Mouse (Mus musculus) thymus, postnatal 0 days (tissue): Measurements from ENCODE around the gene Cdca7. TPM values are rescaled to one million over a fixed set of nuclear protein-coding genes. Genes with fewer than 3 reads are reported as not detected.
A peak's percentile ranks its signal among the peaks of the same experiment; 100 is the strongest.

Experiments
- DNase-seq: peaks from one replicate; pipeline ENCODE4 v3.0.0-alpha.2; 2015; ENCODE audit warnings: low spot score
- polyA plus RNA-seq: library from polyadenylated mRNA; unstranded; fragments of >200 nt; fragmentation: Nextera tagmentation; extraction: Ambion mirVana; gene quantifications from 2 replicates; pipeline ENCODE4 v1.2.1, GENCODE M21; 2015

Gene Cdca7
- polyA plus RNA-seq, 1 experiment from 2014 or later, result 379 TPM

DNA sequence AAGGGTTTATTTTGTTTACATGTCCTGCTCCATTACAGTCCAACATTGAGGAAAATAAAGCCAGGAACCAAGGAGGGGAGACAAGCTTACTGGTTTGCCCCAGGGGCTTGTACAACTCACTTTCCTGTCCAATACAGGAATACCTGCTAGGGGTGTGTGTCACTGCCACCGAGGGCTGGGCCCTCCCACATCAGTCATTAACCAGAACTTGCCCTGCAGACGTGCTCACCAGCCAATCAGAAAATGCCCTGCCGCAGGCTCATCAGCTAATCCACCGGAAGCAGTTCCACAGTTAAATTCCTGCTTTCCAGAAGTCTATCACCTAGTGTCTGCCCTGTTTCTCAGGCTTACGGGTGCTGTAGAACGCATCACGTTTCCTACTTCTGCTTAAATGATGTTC, 15.7 kb downstream of the Cdca7 start:
- DNase-seq, result no peak

DNA sequence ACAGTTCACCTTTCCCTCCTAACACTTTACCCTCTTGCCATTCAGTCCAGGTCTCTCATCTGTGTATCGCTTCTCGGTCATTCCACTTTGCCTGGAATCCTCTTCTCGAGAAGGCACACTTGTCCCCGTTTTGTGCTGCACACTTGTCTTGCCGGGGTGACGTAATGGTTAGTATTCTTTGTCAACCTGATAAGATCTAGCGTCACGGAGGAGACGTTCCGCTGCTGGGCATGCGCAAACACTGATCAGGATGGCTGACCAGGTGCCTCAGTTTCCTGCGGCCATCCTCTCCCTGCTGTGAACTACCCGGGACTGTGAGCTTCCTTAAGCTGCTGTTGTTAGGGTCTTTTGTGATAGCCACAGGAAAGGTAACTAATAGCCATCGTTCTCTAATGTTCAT, 17.1 kb downstream of the Cdca7 start:
- DNase-seq, result peak; percentile 51

DNA sequence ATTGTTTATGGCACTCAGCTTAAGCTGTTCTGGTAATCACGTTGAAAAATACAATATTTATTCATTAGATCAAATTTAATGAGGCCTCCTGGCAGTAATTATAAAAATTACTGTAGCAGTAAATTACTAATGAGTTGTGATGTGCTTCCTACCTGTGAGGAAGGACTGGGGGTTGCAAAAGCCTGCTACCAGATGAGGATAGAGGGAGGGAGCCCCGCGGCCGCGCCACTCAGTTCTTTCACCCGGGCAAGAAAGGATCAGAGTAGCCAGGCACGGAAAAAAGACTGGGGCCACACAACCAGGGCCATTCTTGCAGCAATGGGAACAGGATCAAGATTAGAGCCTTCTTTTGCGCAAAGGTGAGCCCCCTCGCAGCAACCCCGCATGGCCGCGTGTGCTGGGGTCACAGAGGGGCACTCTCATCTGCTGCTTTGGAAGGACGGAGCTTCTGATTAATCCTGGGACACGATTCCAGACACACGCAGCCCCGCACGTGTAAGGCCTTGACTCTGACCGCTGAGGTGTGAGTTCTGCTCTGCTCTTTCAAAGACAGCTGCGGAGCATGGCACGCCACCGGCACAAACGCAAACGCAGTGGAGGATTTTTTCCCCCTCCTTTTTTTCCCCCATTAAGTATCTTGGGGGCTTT, 23.2 kb downstream of the Cdca7 start:
- no peak for DNase-seq

DNA sequence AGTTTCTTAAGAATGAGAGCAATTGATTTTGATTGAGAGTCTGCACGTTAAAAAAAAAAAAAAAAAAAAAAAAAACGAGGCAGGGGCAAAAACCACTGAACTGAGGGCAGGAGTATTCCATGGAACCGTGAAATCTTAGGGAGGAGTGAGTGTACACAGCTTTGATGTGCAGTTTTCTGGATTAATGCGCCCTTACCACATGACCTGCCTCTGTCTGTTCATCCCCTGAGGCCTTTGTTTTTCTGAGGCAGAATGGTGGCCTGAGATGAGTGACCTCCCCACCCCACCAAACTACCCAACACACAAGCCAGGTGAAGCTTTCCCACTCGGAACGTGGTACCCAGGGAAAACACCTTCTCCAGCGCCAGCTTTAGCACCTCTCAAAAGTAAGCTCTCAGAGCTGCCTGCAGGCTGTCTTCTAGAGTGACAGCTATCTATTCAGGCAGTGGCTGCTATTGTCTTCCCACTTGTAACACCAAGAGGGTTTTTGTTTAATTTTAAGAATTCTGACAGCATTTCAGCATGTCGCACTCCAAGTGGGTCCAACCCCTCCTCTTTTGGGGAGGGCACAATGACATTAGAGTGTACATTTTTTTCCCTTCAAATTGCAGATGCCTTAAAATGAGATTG, 23.9 kb downstream of the Cdca7 start:
- DNase-seq, result no peak

DNA sequence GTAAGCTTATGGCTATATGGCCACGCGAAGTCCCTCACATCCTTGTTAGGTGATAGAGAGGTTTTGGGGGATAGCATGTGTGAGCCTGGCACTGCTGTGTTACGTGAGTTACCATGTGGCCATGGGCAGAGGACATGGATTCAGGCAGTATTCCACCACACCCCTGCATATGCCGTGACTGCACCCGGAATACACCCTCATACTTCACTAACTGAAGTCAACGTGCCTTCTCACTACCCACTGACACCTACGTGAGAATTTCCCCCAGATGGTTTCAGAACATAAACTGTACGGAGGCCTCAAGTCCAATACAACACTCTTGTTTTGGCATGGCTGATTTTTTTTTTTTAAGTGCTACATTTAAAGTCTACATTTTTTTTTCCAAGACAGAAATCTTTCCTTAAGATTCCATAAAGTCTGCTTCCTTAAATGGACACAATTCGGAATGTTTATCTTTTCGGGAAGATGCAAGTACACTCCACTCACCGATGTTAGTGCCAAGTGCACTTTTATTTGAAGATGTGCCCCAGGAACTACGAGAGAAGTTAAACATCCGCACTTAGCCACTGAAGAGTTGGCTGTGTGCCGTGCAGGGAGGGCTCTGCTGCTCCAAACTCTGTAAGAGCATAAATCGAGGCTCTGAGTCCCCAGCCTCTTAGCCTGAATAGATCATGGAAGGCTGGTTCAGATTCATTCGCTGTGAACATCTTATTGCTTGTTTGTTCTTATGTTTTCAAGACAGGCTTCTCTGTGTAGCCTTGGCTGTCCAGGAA, 26.3 kb downstream of the Cdca7 start:
- DNase-seq, result no peak

DNA sequence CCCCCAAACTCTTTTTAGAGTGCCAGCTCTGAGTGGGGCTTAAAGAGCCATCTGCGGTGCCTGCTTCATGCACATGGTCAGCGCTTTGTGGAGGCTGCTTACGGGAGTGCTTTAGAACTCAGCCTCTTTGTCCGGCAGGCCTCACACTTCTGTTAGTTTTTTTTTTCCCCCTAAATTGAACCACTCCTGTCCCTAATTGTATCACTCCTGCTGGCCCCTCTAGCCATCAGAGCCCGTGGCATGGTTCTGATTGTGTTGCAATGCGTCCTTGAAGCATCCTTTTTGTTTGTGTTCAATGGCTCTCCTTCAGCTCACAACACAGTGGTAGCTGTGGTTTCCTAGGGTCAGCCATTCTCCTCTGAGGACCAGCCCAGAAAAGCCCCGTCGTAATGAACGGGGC, 27.7 kb downstream of the Cdca7 start:
- no peak for DNase-seq

DNA sequence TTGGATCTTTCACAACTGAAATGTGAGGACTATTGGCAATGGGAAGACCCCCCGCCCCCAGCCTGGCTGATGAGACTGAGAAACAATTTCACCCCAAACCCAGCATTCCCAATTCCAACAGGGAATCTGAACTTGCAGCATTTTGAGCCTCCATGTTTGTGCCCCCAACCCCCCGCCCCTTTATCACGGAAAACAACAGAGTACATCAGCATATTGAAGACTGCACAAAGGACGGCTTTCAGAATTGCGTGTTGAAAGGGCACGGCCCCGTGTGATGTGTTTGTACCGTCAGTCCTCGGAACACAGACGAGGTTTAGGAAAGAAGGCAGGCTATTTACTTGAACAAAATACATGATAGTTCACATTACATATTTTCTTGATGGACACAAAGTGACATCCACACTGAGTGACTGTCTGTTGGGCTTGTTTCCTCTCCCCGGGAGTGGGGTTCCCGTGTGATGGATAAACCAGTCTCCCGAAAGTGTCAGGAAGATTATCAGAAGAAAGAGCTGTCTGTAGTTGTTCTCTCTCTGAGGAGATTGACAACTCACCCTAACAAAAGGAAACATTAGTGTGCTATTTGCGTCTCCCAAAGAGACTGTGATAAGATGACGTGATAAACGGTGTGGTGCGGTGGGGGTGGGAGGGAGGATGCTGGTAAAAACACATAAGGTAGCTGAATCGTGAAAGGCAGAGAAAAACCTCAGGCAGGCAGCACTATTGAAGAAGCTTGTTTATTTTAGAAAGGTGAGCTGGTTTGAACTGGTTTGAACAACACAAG, 32.1 kb downstream of the Cdca7 start:
- DNase-seq, result peak; percentile 24

DNA sequence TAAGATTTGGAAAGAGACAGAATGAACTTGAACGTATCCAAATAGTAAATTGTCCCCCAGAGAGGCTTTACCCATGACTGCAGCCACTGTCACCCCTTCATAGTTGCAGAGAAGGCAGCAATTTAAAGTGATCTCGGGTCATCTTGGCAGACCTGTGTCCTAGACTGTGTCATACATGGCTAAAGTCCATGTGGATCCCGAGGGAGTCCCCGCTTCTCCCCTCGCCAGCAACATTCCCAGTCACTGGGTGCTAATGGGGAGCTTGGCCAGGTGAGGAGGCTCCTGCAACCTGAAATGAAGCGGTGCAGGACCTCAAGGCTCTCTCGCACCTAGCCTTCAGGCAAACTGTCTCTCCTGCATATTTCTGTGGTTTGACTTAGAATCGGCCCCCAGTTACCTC, 32.9 kb downstream of the Cdca7 start:
- DNase-seq, result no peak

DNA sequence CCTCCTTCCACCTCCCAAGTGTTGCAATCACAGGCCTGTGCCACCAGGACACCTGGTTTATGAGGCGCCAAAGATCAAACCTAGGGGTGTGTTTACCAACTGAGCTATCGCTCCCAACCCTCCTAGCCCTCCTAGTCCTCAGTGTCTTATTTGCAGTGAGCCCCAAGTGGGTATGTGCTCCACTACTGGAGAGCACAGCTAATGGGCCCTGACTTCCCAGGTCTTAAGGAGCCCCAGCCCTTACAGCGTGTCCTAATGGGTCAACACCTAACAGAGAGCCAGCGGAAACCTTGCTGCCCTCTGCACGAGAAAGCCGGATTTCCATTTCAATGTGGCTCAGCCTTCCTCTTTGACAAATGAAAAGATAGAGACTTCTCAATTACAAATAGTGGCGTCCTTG, 39.6 kb downstream of the Cdca7 start:
- DNase-seq, result no peak

DNA sequence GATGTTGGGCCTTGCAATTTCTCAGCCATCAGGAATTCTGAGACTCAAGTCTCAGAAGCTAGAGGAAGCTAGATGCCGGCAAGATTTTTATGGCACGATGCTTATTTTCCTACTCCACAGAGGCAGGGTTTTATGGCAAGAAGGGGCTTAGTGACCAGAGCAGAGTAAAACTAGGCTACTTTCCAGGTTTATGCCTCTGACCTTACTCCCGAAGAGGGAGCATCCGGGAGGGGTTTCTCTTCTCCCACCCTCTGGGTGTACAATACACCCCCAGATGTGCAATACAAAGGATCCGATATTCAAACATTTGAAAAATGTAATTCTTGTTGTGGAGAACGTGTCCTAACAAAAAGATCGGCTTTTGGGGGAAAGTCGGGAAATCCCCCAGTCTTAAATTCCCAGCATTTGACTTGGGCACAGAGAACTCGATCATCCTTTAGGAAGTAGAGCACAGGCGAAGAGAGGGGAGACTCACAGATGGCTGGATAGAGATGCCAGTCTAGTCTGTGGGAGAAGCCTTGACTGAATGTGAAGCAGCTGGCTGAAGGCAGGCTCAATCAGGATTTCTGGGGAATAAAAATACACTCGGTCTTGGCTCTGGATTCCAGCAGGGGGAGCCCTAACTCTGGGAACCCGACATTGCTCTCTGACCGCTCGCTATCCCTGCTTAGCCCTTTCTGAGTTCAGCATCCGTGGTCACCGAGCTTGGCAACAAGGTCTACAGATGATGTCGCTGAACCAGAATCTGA, 40.2 kb downstream of the Cdca7 start:
- no peak for DNase-seq

DNA sequence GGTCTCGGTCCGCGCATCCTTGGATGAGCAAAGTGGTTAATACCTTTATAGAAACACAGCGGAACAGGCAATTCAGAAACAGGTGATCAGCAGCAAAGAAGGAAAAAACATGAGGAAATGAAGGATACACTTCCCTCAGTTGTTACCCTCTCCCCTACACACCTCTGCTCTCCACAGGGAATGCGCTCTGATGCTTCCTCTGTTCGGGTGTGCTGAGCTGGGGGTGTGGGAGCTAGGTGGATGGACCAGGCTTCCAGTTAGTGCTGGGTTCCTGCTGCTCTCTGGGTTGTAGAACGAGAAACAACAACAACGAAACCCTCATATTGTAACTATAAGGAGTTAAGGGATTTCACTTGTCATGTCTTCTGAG, 40.7 kb downstream of the Cdca7 start:
- DNase-seq, result no peak

DNA sequence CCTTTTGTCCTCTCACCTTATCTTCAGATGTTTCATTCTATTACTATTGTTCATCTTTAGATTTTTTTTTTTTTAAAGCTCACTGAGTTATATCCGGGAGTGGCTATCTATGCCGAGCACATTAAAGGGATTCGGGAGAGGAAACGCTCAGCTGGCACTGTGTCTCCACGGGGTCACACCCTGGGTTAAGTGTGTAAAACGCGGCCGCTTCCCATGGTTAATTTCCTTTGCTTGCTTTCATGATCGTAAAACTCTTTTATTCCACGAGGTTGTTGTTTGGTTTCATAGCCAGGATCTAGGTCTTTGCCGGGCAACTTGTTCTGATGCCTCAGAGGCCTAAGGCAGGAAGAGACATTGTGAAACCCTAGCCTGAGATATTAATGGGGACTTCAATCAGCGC, 48.1 kb downstream of the Cdca7 start:
- no peak for DNase-seq

DNA sequence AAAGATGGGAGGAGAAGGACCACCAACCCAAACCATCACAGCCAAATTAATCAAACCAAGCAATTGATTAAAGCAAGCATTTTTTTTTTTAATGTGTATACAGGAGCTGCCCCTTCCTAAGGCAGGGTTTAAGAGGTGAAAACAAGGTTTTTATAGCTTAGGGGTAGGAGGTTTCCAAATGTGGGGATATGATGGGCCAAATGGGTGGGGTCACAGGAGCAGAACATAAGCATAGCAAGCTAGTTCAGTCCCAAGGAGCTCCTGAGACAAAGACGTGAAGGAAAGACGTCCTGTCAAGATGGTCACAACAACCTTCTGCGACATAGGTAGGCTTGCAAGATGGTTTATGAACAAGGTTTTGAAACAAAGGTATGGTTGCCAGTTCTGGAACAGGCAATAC, 49.6 kb downstream of the Cdca7 start:
- no peak for DNase-seq

DNA sequence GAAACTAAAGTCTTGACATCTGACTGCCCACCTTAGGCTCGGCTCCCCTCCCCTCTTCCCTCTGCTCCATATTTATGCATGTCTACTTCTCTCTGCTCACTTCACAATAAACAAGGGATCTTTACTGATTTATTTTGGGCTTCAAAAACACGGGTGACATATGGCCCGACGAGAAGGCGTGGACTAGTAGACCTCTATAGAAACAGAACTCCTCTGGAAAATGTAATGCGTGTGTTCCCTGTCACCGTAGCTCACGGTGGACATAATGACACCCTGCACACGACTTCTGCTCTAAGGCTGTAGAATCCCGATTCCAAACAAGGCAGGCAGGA, 53.0 kb downstream of the Cdca7 start:
- DNase-seq, result no peak

DNA sequence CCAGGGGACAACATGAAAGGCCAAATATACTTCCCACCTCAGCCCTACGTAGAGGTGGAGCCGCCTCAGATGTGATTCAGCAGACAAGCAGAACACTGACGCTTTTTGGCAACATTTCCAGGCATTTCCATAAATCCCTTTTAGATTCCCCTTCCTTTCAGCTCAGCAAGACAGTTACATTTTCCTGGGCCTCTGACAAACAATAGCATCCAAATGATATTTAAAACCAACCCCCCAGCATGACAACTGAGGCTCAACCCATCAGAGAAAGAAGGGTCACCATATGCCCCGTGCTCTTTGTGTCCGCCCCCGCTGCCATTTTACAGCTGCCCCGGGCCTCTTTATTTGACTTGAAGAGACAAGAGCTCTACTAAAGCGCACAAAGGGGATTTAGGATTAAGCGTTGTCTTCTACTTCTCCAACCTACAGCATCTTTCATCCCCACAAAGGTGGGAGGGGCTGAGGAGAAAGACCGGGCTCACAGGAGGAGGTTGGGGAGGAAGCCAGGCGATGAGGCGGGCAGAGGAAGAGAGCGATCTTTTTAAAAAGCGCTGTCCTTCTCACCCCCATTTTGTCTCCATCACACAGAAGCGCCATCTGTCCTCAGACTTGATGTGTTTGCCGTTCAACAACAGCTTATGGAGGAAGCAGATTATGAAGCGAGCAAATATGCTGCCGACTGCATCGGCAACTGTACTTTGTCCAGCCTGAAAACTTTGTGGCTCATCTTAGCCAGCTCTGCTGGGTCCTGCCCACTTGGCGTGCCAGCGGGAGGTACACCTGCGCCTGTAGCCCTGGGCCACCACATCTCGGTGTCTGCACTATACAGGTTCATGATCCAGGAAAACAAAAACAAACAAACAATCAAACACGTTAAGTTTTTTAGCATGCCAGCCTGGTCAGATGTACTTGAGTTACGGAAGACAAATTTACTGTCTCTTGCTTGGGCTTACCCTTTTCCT, 53.7 kb downstream of the Cdca7 start:
- no peak for DNase-seq

DNA sequence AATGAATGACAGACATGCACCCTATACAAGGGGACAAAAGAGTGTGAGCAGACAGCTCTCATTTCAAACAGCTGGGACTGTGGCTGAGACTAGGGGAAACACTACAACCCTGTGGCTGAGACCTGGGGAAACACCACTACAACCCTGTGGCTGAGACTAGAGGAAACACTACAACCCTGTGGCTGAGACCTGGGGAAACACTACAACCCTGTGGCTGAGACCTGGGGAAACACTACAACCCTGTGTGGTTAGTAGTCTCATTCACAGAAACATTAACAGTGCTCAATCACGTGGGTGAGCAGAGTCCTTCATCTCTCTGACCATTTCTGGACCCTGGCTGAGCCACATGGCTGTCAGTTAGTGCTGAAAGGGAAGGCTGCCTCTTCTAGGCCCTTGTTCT, 59.9 kb downstream of the Cdca7 start:
- DNase-seq, result no peak
